Mouse (Mus musculus) midbrain, postnatal 0 days (tissue): ENCODE results near the gene Smyd4. TPM values are rescaled to one million over a fixed set of nuclear protein-coding genes. Genes with fewer than 3 reads are reported as not detected.
A peak's percentile ranks its signal among the peaks of the same experiment; 100 is the strongest.

ENCODE experiments used
- ATAC-seq: fragments of 200-750 bp; cut with Nextera tagmentation; 2 replicates; pipeline ENCODE4 v1.8.0; 2017; ENCODE audit warnings: moderate number of reproducible peaks, mild to moderate bottlenecking, moderate TSS enrichment, moderate library complexity; ENCODE audit not compliant: low FRiP score
- DNase-seq: peaks from one replicate; pipeline ENCODE4 v3.0.0-alpha.2; 2015; ENCODE audit warnings: low spot score
- H3K27ac ChIP-seq: fragments of 300-500 bp; sonication (generic); 2 replicates; pipeline ENCODE4 v1.5.1; 2014; ENCODE audit warnings: low read depth, mild to moderate bottlenecking, low read length, mixed read lengths
- H3K27me3 ChIP-seq: fragments of 300-500 bp; sonication (generic); 2 replicates; pipeline ENCODE4 v1.6.1; 2014; ENCODE audit warnings: low read length, control low read depth, mixed read lengths; ENCODE audit not compliant: insufficient read depth
- H3K36me3 ChIP-seq: fragments of 300-500 bp; sonication (generic); 2 replicates; pipeline ENCODE4 v1.6.1; 2014; ENCODE audit warnings: low read length, control low read depth, mixed read lengths; ENCODE audit not compliant: insufficient read depth
- H3K4me1 ChIP-seq: fragments of 300-500 bp; sonication (generic); 2 replicates; pipeline ENCODE4 v1.6.1; 2014; ENCODE audit warnings: mild to moderate bottlenecking, control low read depth, antibody characterized with exemption, low read length, mixed read lengths; ENCODE audit not compliant: insufficient read depth
- H3K4me2 ChIP-seq: fragments of 300-500 bp; sonication (generic); 2 replicates; pipeline ENCODE4 v1.6.1; 2014; ENCODE audit warnings: low read depth, mild to moderate bottlenecking, low read length, mixed read lengths; ENCODE audit not compliant: poor library complexity, severe bottlenecking
- H3K4me3 ChIP-seq: fragments of 300-500 bp; sonication (generic); 2 replicates; pipeline ENCODE4 v1.5.1; 2014; ENCODE audit warnings: low read depth, mild to moderate bottlenecking, low read length, moderate library complexity
- H3K9ac ChIP-seq: fragments of 300-500 bp; sonication (generic); replicated peaks from 2 replicates; pipeline ENCODE4 v1.6.1; 2014; ENCODE audit warnings: mild to moderate bottlenecking, low read length, moderate library complexity, mixed read lengths; ENCODE audit not compliant: poor library complexity, severe bottlenecking
- H3K9me3 ChIP-seq: fragments of 300-500 bp; sonication (generic); 2 replicates; pipeline ENCODE4 v1.6.1; 2016; ENCODE audit warnings: low read length, control low read depth
- CTCF ChIP-seq: IDR thresholded peaks from 2 replicates; pipeline ENCODE4 v1.5.1; 2016; ENCODE audit warnings: antibody characterized with exemption, mild to moderate bottlenecking
- WGBS: fragments of 180-500 bp; shearing (Covaris S2); extraction: QIAGEN DNeasy Blood & Tissue Kit; methylation state at CpG from one replicate; pipeline ENCODE4 v1.1.7; 2014; 5-methylcytosine and 5-hydroxymethylcytosine counted together
- polyA plus RNA-seq: library from polyadenylated mRNA; unstranded; fragments of >200 nt; fragmentation: Nextera tagmentation; extraction: Ambion mirVana; gene quantifications from 2 replicates; pipeline ENCODE4 v1.2.1, GENCODE M21; 2015
- total RNA-seq: library from RNA; depleted of rRNA; stranded (reverse); fragments of >200 nt; gene quantifications from 2 replicates; pipeline ENCODE4 v1.2.3, GENCODE M21; 2014

The Smyd4 gene
- total and polyA plus RNA-seq, 2 experiments from 2014 or later: 16.7 to 16.8 TPM

- 87% methylated on average over 9 of the region's 9 CpGs for WGBS
- H3K9ac ChIP-seq: no peak overlapping the region
- H3K4me2 ChIP-seq: no peak overlapping the region
- H3K36me3 ChIP-seq: no peaks in the 10 kb centered on the region
- H3K27me3 ChIP-seq: no peaks in the 10 kb centered on the region
- no peak overlapping the region for H3K27ac ChIP-seq
- H3K4me3 ChIP-seq: no peak overlapping the region
- no peaks in the 10 kb centered on the region for H3K9me3 ChIP-seq
- DNase-seq: no peak
- H3K4me1 ChIP-seq: no peaks in the 10 kb centered on the region
- no peak for ATAC-seq
- TF ChIP-seq CTCF: no peak
Observed at GRCm38 (mm10) chr11:75424033-75424432, 75.8 kb downstream of the Smyd4 start.

GRCm38 (mm10) chr11:75424459-75424858 lies 76.2 kb downstream of the Smyd4 start:
- Histone ChIP-seq H3K4me3 (no peak overlapping the region), H3K4me1 (no peaks in the 10 kb centered on the region), H3K27ac (no peak overlapping the region), H3K9me3 (no peaks in the 10 kb centered on the region), H3K9ac (no peak overlapping the region), H3K4me2 (no peak overlapping the region), H3K27me3 (no peaks in the 10 kb centered on the region), H3K36me3 (no peaks in the 10 kb centered on the region)
- WGBS: 90% methylated on average over 3 of the region's 3 CpGs
- no peak for TF ChIP-seq CTCF
- ATAC-seq (no peak), DNase-seq (no peak)

GRCm38 (mm10) chr11:75429019-75429705 lies 80.9 kb downstream of the Smyd4 start:
- Histone ChIP-seq H3K9me3 (no peaks in the 10 kb centered on the region), H3K27ac (no peak overlapping the region), H3K4me1 (no peaks in the 10 kb centered on the region), H3K27me3 (no peaks in the 10 kb centered on the region), H3K36me3 (no peaks in the 10 kb centered on the region), H3K9ac (no peak overlapping the region), H3K4me2 (no peak overlapping the region), H3K4me3 (no peak overlapping the region)
- ATAC-seq (no peak), DNase-seq (no peak)
- no peak for TF ChIP-seq CTCF
- WGBS: 89% methylated on average over 9 of the region's 9 CpGs

GRCm38 (mm10) chr11:75431307-75431706 lies 83.1 kb downstream of the Smyd4 start:
- Histone ChIP-seq H3K4me1 (no peaks in the 10 kb centered on the region), H3K36me3 (no peaks in the 10 kb centered on the region), H3K9me3 (no peaks in the 10 kb centered on the region), H3K4me2 (no peak overlapping the region), H3K27me3 (no peaks in the 10 kb centered on the region), H3K27ac (no peak overlapping the region), H3K4me3 (no peak overlapping the region), H3K9ac (no peak overlapping the region)
- DNase-seq: peak; percentile 82
- WGBS: 66% methylated on average over 11 of the region's 11 CpGs
- peak; percentile 58 for ATAC-seq
- TF ChIP-seq CTCF: no peak

- Histone ChIP-seq H3K4me1 (no peaks in the 10 kb centered on the region), H3K36me3 (no peaks in the 10 kb centered on the region), H3K9ac (no peak overlapping the region), H3K27ac (no peak overlapping the region), H3K9me3 (no peaks in the 10 kb centered on the region), H3K4me3 (no peak overlapping the region), H3K27me3 (no peaks in the 10 kb centered on the region), H3K4me2 (no peak overlapping the region)
- DNase-seq (no peak), ATAC-seq (no peak)
- TF ChIP-seq CTCF: no peak; the same call in 1 of the 2 replicates
- whole genome bisulfite sequencing: 89% methylated on average over 5 of the region's 5 CpGs
Observed at GRCm38 (mm10) chr11:75434138-75434537, 85.9 kb downstream of the Smyd4 start.

- Histone ChIP-seq H3K36me3 (peaks cover 14% of the 10 kb centered on the region), H3K4me2 (no peak overlapping the region), H3K27ac (no peak overlapping the region), H3K9ac (no peak overlapping the region), H3K9me3 (no peaks in the 10 kb centered on the region), H3K27me3 (no peaks in the 10 kb centered on the region), H3K4me1 (no peaks in the 10 kb centered on the region), H3K4me3 (no peak overlapping the region)
- no peak for ATAC-seq
- no peak for DNase-seq
- TF ChIP-seq CTCF: no peak
- 87% methylated on average over 13 of the region's 13 CpGs for WGBS
Observed at GRCm38 (mm10) chr11:75438194-75438593, 90.0 kb downstream of the Smyd4 start.
